Mouse (Mus musculus) regulatory T cell (primary cell): Measurements from ENCODE around the gene Lcorl.
"Not testable (repeated sequence)": the region's sequence is repeated elsewhere in the genome, so short reads cannot be mapped to it uniquely, and the experiment has no call there.

Experiments
- in situ Hi-C: fragments of 300-600 bp; cut with MboI, MseI; formaldehyde crosslinking; loops from one replicate; pipeline ENCODE4 v1.15.1; 2025; ENCODE audit warnings: high pct_unique_total_duplicates

Lcorl gene

GRCm38 (mm10) chr5:45718848-45719488 is 138.4 kb downstream of the Lcorl start:
- in situ Hi-C loops: no loop called here

GRCm38 (mm10) chr5:45709653-45710052 is 147.8 kb downstream of the Lcorl start:
- in situ Hi-C loops: no loop called here

- in situ Hi-C loops: no loop called here
Observed at GRCm38 (mm10) chr5:45706811-45707210, 150.6 kb downstream of the Lcorl start.

GRCm38 (mm10) chr5:45691678-45692077 is 165.7 kb downstream of the Lcorl start:
- in situ Hi-C loops: no loop called here

GRCm38 (mm10) chr5:45690802-45691201 is 166.6 kb downstream of the Lcorl start:
- in situ Hi-C loops: no loop called here

GRCm38 (mm10) chr5:45689152-45689551 is 168.3 kb downstream of the Lcorl start:
- in situ Hi-C loops: loop anchor here (5.0 kb wide), 1 partner anchor 38 kb away; no protein-coding TSS in a partner anchor

GRCm38 (mm10) chr5:45686223-45686622 is 171.2 kb downstream of the Lcorl start:
- in situ Hi-C loops: loop anchor here (5.0 kb wide), 1 partner anchor 41 kb away; no protein-coding TSS in a partner anchor

GRCm38 (mm10) chr5:45685243-45685642 is 172.2 kb downstream of the Lcorl start:
- in situ Hi-C loops: loop anchor here (5.0 kb wide), 1 partner anchor 42 kb away; no protein-coding TSS in a partner anchor

GRCm38 (mm10) chr5:45683388-45683787 is 174.0 kb downstream of the Lcorl start:
- in situ Hi-C loops: no loop called here

GRCm38 (mm10) chr5:45679955-45680354 is 177.5 kb downstream of the Lcorl start:
- in situ Hi-C loops: no loop called here

- in situ Hi-C loops: no loop called here
Observed at GRCm38 (mm10) chr5:45677639-45678038, 179.8 kb downstream of the Lcorl start.

- in situ Hi-C loops: no loop called here
Observed at GRCm38 (mm10) chr5:45675032-45675431, 182.4 kb downstream of the Lcorl start.

- in situ Hi-C loops: no loop called here
Observed at GRCm38 (mm10) chr5:45670894-45671494, 186.4 kb downstream of the Lcorl start.

- in situ Hi-C loops: no loop called here
Observed at GRCm38 (mm10) chr5:45670280-45670670, 187.1 kb downstream of the Lcorl start.

- in situ Hi-C loops: loop anchor here (5.0 to 10.0 kb wide), 2 partner anchors 145 to 177 kb away; partner anchors contain the start of genes Lap3 and Med28
Observed at GRCm38 (mm10) chr5:45669598-45670279, 187.7 kb downstream of the Lcorl start, which contains the start of gene Ncapg. Ncapg (plus strand) TSS chr5:45669919.

- in situ Hi-C loops: loop anchor here (5.0 to 10.0 kb wide), 2 partner anchors 144 to 177 kb away; partner anchors contain the start of genes Lap3 and Med28
Observed at GRCm38 (mm10) chr5:45669234-45669597, 188.2 kb downstream of the Lcorl start.

GRCm38 (mm10) chr5:45668831-45669230 is 188.6 kb downstream of the Lcorl start:
- in situ Hi-C loops: loop anchor here (5.0 to 10.0 kb wide), 2 partner anchors 144 to 177 kb away; partner anchors contain the start of genes Lap3 and Med28

GRCm38 (mm10) chr5:45668324-45668723 is 189.1 kb downstream of the Lcorl start:
- in situ Hi-C loops: loop anchor here (5.0 to 10.0 kb wide), 2 partner anchors 144 to 176 kb away; partner anchors contain the start of genes Lap3 and Med28

- in situ Hi-C loops: not testable (repeated sequence)
Observed at GRCm38 (mm10) chr5:45658406-45658805, 199.0 kb downstream of the Lcorl start.

- in situ Hi-C loops: no loop called here
Observed at GRCm38 (mm10) chr5:45651026-45651703, 206.2 kb downstream of the Lcorl start.
